Mouse (Mus musculus) layer of hippocampus, adult 8-10 months (tissue): ENCODE measurements at regions not wholly inside any gene's neighbourhood (a gene's known extent, or its start where the extent isn't known, plus 50 kb on each side); places are given as distances from the start of the nearest gene placed in this dataset.

Experiments used
- DNase-seq, 2 experiments: peaks; one replicate each; pipeline ENCODE4 v3.0.0; 2022; ENCODE audit warnings: low spot score in 2 of 2

DNA sequence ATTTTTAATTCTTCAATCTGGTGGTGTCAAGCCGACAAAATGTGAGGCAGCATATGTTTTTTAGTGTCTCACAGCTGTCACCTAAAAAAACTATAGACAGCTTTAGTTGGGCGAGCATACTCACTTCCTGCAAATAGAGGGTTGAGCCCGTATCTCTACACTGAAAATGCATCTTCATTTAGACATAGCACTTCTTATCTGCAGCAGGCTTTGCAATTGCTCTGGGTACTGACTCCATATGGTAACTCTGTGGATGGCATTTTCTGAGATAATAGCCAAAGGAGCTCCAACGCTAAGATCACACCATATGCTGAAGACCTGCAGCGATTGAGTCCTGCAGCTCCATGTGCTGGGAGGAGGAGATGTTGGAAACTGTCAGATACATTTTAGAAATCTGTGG lies 49.8 kb upstream of the Grm8 start:
- peak; percentile 30 to 48 for DNase-seq
